Mouse (Mus musculus) kidney, postnatal 0 days (tissue): ENCODE measurements at regions not wholly inside any gene's neighbourhood (a gene's known extent, or its start where the extent isn't known, plus 50 kb on each side); places are given as distances from the start of the nearest gene placed in this dataset.
A peak's percentile ranks its signal among the peaks of the same experiment; 100 is the strongest.

Experiments used
- ATAC-seq: fragments of 200-750 bp; cut with Nextera tagmentation; replicated peaks from 2 replicates; pipeline ENCODE4 v1.8.0; 2017; ENCODE audit warnings: low read depth, moderate number of reproducible peaks, moderate TSS enrichment, moderate library complexity; ENCODE audit not compliant: low FRiP score
- DNase-seq: peaks from one replicate; pipeline ENCODE4 v3.0.0-alpha.2; 2016; ENCODE audit warnings: low spot score
- H3K27ac ChIP-seq: fragments of 300-500 bp; sonication (generic); 2 replicates; pipeline ENCODE4 v1.5.1; 2014; ENCODE audit warnings: mild to moderate bottlenecking
- H3K27me3 ChIP-seq: fragments of 300-500 bp; sonication (generic); 2 replicates; pipeline ENCODE4 v1.6.1; 2014; ENCODE audit warnings: low read length, mixed read lengths; ENCODE audit not compliant: insufficient read depth
- H3K36me3 ChIP-seq: fragments of 300-500 bp; sonication (generic); 2 replicates; pipeline ENCODE4 v1.6.1; 2014; ENCODE audit warnings: low read length, mixed read lengths; ENCODE audit not compliant: insufficient read depth
- H3K4me1 ChIP-seq: fragments of 300-500 bp; sonication (generic); replicated peaks from 2 replicates; pipeline ENCODE4 v1.6.1; 2014; ENCODE audit warnings: antibody characterized with exemption, low read length, mixed read lengths; ENCODE audit not compliant: insufficient read depth
- H3K4me2 ChIP-seq: fragments of 300-500 bp; sonication (generic); 2 replicates; pipeline ENCODE4 v1.6.1; 2014; ENCODE audit warnings: mild to moderate bottlenecking, low read length, moderate library complexity, mixed read lengths
- H3K4me3 ChIP-seq: fragments of 300-500 bp; sonication (generic); replicated peaks from 2 replicates; pipeline ENCODE4 v1.5.1; 2014; ENCODE audit warnings: low read depth, low read length
- H3K9ac ChIP-seq: fragments of 300-500 bp; sonication (generic); 2 replicates; pipeline ENCODE4 v1.6.1; 2014; ENCODE audit warnings: low read depth, low read length
- H3K9me3 ChIP-seq: fragments of 300-500 bp; sonication (generic); replicated peaks from 2 replicates; pipeline ENCODE4 v1.6.1; 2016; ENCODE audit warnings: low read length, inconsistent platforms, mixed read lengths
- CTCF ChIP-seq: IDR thresholded peaks from 2 replicates; pipeline ENCODE4 v1.5.1; 2016; ENCODE audit warnings: antibody characterized with exemption, low read depth, mild to moderate bottlenecking, moderate library complexity
- WGBS: fragments of 180-500 bp; shearing (Covaris S2); extraction: QIAGEN DNeasy Blood & Tissue Kit; methylation state at CpG from one replicate; pipeline ENCODE4 v1.1.7; 2014; 5-methylcytosine and 5-hydroxymethylcytosine counted together

DNA sequence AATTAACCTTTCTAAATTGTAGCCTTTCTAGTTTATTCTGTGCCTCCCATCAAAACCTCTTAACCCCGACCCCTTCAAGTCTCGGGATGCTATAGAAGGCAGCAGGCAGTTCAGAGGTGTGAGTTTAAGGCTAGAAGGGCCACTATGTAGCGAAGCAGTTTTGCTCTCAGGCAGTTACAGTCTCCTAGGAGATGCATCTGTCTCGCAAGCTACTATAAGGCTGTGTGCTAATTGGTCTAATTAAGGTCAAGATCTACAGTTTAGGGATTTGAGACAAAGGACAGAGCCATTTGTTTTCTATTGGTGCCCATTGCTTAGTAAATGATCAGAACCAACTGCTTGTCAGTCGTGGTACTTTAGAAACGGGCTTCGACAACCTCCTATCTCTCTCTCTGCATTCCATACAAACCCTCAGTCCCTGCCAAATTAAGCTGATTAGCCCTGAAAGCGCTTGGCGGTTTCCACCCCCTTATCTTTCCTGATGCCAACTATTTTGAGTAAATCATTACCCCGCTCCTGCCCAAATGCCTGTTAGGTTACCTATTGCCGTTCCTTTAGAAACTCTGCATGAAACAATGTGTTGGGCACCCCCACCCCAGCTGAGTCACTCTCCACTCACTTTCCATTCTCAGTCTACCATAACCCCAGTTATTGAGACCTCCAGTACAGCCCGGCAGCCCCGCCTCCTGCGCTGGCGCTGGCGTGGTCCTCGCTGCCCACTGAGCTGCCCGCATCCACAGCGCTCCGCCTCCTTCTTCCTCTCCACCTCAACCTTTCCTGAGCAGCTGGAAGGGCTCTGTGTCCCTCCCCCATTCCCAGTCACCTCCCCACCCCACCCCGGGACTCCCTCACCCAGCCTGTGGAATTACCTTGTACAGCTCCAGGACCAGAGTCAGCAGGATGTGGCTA, 59.9 kb upstream of the Ptpn13 start:
- no peaks in the 10 kb centered on the region for H3K36me3 ChIP-seq
- H3K9ac ChIP-seq = no peak overlapping the region
- peak; percentile 55 for DNase-seq
- peak; percentile 90 for ATAC-seq
- no peak overlapping the region for H3K4me3 ChIP-seq
- H3K9me3 ChIP-seq = no peaks in the 10 kb centered on the region
- peak overlapping the region; percentile 81 for H3K27ac ChIP-seq
- no peaks in the 10 kb centered on the region for H3K27me3 ChIP-seq
- WGBS = 53% methylated on average over 21 of the region's 21 CpGs
- peak overlapping the region; percentile 4; the same call in 1 of the 2 replicates for H3K4me2 ChIP-seq
- TF ChIP-seq CTCF = no peak
- peaks cover 8% of the 10 kb centered on the region; the same call in 1 of the 2 replicates for H3K4me1 ChIP-seq

DNA sequence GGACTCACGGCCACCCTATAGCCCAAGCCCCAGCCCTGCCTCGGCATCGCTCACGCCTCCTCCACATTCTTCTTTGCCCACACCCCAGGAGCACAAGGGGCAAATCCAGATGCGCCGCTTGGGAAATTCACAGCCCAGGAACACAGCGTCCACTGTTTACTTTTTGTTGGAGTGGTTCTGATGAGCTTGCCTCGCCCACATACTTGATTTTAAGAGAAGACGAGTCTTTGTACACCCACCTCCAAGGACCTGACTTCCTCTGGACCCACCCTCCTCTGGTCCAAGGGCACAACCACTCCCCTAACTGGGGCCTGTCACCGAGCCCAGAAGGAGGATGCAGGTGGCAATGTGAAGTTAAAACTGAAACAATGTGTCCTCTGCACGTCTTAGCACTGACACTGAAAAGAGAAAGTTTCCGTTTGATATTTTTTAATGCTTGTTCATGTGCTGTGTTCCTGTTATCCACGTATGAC, 64.2 kb upstream of the Ptpn13 start:
- WGBS = 50% methylated on average over 13 of the region's 13 CpGs
- no peak overlapping the region for H3K4me2 ChIP-seq
- H3K4me3 ChIP-seq = no peak overlapping the region
- no peak overlapping the region for H3K27ac ChIP-seq
- H3K4me1 ChIP-seq = peaks cover 2% of the 10 kb centered on the region; the same call in 1 of the 2 replicates
- H3K9ac ChIP-seq = no peak overlapping the region
- H3K27me3 ChIP-seq = no peaks in the 10 kb centered on the region
- no peak for TF ChIP-seq CTCF
- H3K9me3 ChIP-seq = no peaks in the 10 kb centered on the region
- ATAC-seq = no peak
- DNase-seq = no peak
- H3K36me3 ChIP-seq = no peaks in the 10 kb centered on the region

DNA sequence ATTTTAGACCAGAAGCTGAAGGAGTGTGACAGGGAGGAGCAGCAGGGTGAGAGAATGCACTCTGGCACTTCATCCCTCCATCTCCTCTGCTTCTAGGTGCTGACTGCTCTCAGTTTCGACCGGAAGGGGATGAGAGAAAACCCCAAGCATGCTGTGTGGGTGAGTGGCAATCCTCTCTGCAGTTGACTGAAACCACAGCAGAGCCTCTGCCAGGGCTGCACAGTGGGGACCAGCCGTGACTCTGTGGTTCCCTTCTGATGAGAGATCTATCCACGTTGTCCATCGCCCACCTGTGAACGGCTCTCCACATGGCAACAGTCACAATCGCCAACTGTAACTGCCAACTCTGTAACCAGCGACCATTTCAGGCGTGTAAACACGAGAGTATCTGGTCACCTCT, 64.6 kb upstream of the Ptpn13 start:
- TF ChIP-seq CTCF = no peak

DNA sequence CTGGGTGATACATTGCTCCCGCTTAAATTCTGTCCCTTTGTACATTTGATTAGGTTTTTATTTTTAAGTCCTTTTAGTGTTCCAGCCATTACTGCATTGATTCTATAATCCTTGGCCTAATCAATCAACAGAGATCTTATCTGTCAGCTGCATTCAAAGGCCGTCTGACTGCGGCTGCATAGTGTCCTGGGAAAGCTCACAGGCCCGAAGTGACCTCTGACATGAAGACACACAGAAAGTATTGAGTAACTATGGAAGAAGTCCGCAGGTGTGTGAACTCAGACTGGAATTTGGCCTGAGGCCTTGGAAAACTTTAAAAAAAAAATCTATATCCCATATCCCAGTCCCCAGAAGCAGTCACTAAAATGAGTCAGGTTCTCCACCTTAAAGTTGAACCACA, 67.4 kb upstream of the Ptpn13 start:
- WGBS = 72% methylated on average over 5 of the region's 5 CpGs
- no peak for TF ChIP-seq CTCF
- H3K4me1 ChIP-seq = no peaks in the 10 kb centered on the region; the same call in 1 of the 2 replicates

More for the DNA sequence above, 64.6 kb upstream of the Ptpn13 start:
- Histone ChIP-seq H3K27ac (no peak overlapping the region), H3K36me3 (no peaks in the 10 kb centered on the region), H3K4me1 (no peaks in the 10 kb centered on the region; the same call in 1 of the 2 replicates), H3K9me3 (no peaks in the 10 kb centered on the region), H3K27me3 (no peaks in the 10 kb centered on the region), H3K4me3 (no peak overlapping the region), H3K9ac (no peak overlapping the region), H3K4me2 (no peak overlapping the region)
- 56% methylated on average over 10 of the region's 10 CpGs for WGBS
- DNase-seq (no peak), ATAC-seq (no peak)

DNA sequence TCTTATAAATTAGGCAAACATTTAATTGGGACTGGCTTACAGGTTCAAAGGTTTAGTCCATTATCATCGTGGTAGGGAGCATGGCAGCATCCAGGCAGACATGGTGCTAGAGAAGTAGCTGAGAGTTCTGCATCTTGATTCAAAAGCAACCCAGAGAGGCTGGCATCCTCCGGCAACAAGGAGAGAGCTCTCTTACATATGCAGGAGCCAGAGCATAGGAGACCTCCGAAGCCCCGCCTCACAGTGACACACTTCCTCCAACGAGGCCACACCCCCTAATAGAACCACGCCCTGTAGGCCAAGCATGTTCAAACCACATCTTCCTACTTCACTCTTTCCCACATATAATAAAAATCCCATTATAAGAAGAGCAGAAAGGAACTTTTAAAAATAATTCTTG, 68.5 kb upstream of the Ptpn13 start:
- TF ChIP-seq CTCF = no peak
- Histone ChIP-seq H3K27me3 (no peaks in the 10 kb centered on the region), H3K4me2 (peak overlapping the region; percentile 41), H3K4me3 (peak overlapping the region; percentile 8; the same call in 1 of the 2 replicates), H3K9me3 (no peaks in the 10 kb centered on the region), H3K27ac (no peak overlapping the region), H3K9ac (no peak overlapping the region), H3K36me3 (no peaks in the 10 kb centered on the region), H3K4me1 (no peaks in the 10 kb centered on the region; the same call in 1 of the 2 replicates)
- ATAC-seq = peak; percentile 62; the same call in 1 of the 2 replicates
- WGBS = 64% methylated on average over 6 of the region's 6 CpGs
- peak; percentile 69 for DNase-seq

More for the DNA sequence above, 67.4 kb upstream of the Ptpn13 start:
- H3K4me3 ChIP-seq = no peak overlapping the region
- no peak overlapping the region for H3K4me2 ChIP-seq
- no peak overlapping the region for H3K9ac ChIP-seq
- ATAC-seq (no peak), DNase-seq (no peak)
- no peaks in the 10 kb centered on the region for H3K27me3 ChIP-seq
- H3K9me3 ChIP-seq = no peaks in the 10 kb centered on the region
- H3K36me3 ChIP-seq = no peaks in the 10 kb centered on the region
- no peak overlapping the region for H3K27ac ChIP-seq

DNA sequence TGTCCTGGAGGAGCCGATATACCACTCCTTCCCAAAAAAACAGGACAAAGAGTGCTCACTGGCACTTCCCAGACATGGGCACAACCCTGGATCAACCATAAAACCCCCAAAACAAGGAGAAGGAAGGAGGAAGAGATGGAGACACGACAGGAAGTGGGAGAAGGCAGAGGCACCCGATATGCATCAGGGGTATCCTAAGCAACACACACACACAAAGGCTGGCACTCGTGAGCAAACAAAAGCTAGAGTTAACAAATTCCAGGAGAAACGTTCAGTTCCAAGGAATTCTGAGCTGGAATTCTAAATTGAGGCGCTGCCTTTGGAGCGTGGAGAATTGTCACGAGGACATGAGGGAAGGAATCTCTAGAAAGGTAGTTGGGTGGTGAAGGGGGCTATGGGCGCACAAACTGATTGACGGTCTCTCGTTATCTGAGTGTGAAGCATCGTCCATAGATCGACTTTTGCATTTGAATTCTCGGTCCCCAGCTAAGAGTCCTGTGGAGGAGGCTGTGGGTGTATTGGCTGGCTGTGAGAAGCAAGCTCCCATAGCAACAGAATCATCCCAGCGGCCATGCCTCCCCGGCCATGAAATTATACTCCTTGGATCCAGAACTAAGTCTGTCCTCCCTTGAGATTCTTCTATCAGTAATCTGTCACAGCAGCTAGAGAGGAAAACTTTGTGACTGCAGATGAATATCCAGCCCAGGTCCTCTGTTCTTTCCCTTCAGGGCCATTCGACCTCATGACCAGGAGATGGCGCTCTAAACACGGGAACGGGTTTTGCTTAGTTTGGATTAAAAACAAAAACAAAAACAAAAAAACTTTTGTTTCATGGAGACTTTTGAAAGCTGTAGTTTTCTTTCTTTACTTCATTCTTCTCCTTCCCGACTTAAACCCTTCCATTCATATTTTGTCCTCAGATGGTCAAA, 69.4 kb upstream of the Ptpn13 start:
- DNase-seq = peak; percentile 84
- peak; percentile 89 for TF ChIP-seq CTCF
- peak overlapping the region; percentile 41 for H3K4me2 ChIP-seq

More for the DNA sequence above, 69.4 kb upstream of the Ptpn13 start:
- H3K36me3 ChIP-seq = no peaks in the 10 kb centered on the region
- no peak overlapping the region for H3K27ac ChIP-seq
- WGBS = 36% methylated on average over 21 of the region's 21 CpGs
- no peaks in the 10 kb centered on the region; the same call in 1 of the 2 replicates for H3K4me1 ChIP-seq
- H3K27me3 ChIP-seq = no peaks in the 10 kb centered on the region
- peak overlapping the region; percentile 8; the same call in 1 of the 2 replicates for H3K4me3 ChIP-seq
- H3K9ac ChIP-seq = no peak overlapping the region
- H3K9me3 ChIP-seq = no peaks in the 10 kb centered on the region
- ATAC-seq = 0 out of 2 replicates have a peak, but pooled peaks have one; percentile 34
